Mouse (Mus musculus): ENCODE data around the gene Akna. TPM values are rescaled to one million over a fixed set of nuclear protein-coding genes. Genes with fewer than 3 reads are reported as not detected.
A peak's percentile ranks its signal among the peaks of the same experiment; 100 is the strongest.
"Not testable (repeated sequence)": the region's sequence is repeated elsewhere in the genome, so short reads cannot be mapped to it uniquely, and the experiment has no call there.

The Akna gene
- polyA plus RNA-seq, 1 experiment from 2014 or later, result 2.9 TPM

- no peak for DNase-seq (ENCODE audit: low spot score)
Measured at GRCm38 (mm10) chr4:63333403-63333802, 69.8 kb downstream of the Akna start.

GRCm38 (mm10) chr4:63323275-63323815 is 79.8 kb downstream of the Akna start:
- H3K4me2 ChIP-seq (ENCODE audit: low read length), result no peak overlapping the region
- WGBS, result 89% methylated on average over 8 of the region's 8 CpGs
- H3K9ac ChIP-seq (ENCODE audit: low read depth, low read length), result no peak overlapping the region
- ATAC-seq (replicated peaks; ENCODE audit: low FRiP score, low read depth) (peak; percentile 73), DNase-seq (ENCODE audit: low spot score) (no peak)
- no peak overlapping the region for H3K4me3 ChIP-seq (replicated peaks; ENCODE audit: low read depth, low read length)
- H3K27me3 ChIP-seq (ENCODE audit: insufficient read depth, low read length), result no peaks in the 10 kb centered on the region
- H3K27ac ChIP-seq, result no peak overlapping the region
- no peak for TF ChIP-seq CTCF (IDR thresholded peaks at IDR 0.05; ENCODE audit: low read depth)
- H3K36me3 ChIP-seq (ENCODE audit: insufficient read depth, low read length), result peaks cover 21% of the 10 kb centered on the region; the same call in 1 of the 2 replicates
- no peaks in the 10 kb centered on the region for H3K4me1 ChIP-seq (replicated peaks; ENCODE audit: insufficient read depth, low read length)
- H3K9me3 ChIP-seq (replicated peaks; ENCODE audit: low read length), result no peaks in the 10 kb centered on the region

More at GRCm38 (mm10) chr4:63333403-63333802, 69.8 kb downstream of the Akna start:
- Histone ChIP-seq H3K4me1 (replicated peaks; ENCODE audit: insufficient read depth, low read length) (no peaks in the 10 kb centered on the region), H3K27me3 (ENCODE audit: insufficient read depth, low read length) (no peaks in the 10 kb centered on the region), H3K4me2 (ENCODE audit: low read length) (no peak overlapping the region), H3K9me3 (replicated peaks; ENCODE audit: low read length) (no peaks in the 10 kb centered on the region), H3K36me3 (ENCODE audit: insufficient read depth, low read length) (peaks cover 7% of the 10 kb centered on the region; the same call in 1 of the 2 replicates), H3K9ac (ENCODE audit: low read depth, low read length) (no peak overlapping the region), H3K4me3 (replicated peaks; ENCODE audit: low read depth, low read length) (no peak overlapping the region), H3K27ac (no peak overlapping the region)
- WGBS, result 96% methylated on average over 4 of the region's 4 CpGs
- no peak for ATAC-seq (replicated peaks; ENCODE audit: low FRiP score, low read depth)
- no peak for TF ChIP-seq CTCF (IDR thresholded peaks at IDR 0.05; ENCODE audit: low read depth)

- H3K4me3 ChIP-seq (replicated peaks; ENCODE audit: low read depth, low read length); H3K27me3 ChIP-seq (ENCODE audit: insufficient read depth, low read length); ATAC-seq (replicated peaks; ENCODE audit: low FRiP score, low read depth); H3K27ac ChIP-seq; H3K9ac ChIP-seq (ENCODE audit: low read depth, low read length); H3K9me3 ChIP-seq (replicated peaks; ENCODE audit: low read length); H3K4me2 ChIP-seq (ENCODE audit: low read length); H3K4me1 ChIP-seq (replicated peaks; ENCODE audit: insufficient read depth, low read length): not testable (repeated sequence)
- WGBS, result 31% methylated on average over 3 of the region's 3 CpGs
- DNase-seq (ENCODE audit: low spot score), result peak; percentile 80
- peaks cover 18% of the 10 kb centered on the region; the same call in 1 of the 2 replicates for H3K36me3 ChIP-seq (ENCODE audit: insufficient read depth, low read length)
- TF ChIP-seq CTCF (IDR thresholded peaks at IDR 0.05; ENCODE audit: low read depth), result peak; percentile 79
Measured at GRCm38 (mm10) chr4:63319566-63319965, 83.6 kb downstream of the Akna start.

Other genes with a start within 250 kb of the Akna start
- gene Ambp, start 248.6 kb downstream of the Akna start, polyA plus RNA-seq (2015; fragmentation: Nextera tagmentation; extraction: Ambion mirVana), result 2.3 and 2.5 TPM in 2 replicates
- 98.4 and 108 TPM in 2 replicates for gene Kif12, start 231.2 kb downstream of the Akna start, polyA plus RNA-seq (2015; fragmentation: Nextera tagmentation; extraction: Ambion mirVana)
- gene Col27a1, start 189.3 kb downstream of the Akna start, polyA plus RNA-seq (2015; fragmentation: Nextera tagmentation; extraction: Ambion mirVana), result 5.7 and 6.4 TPM in 2 replicates
- not detected in 2 replicates for gene Orm1, start 58.8 kb downstream of the Akna start, polyA plus RNA-seq (2015; fragmentation: Nextera tagmentation; extraction: Ambion mirVana)
- not detected in 2 replicates for gene Orm3, start 47.2 kb downstream of the Akna start, polyA plus RNA-seq (2015; fragmentation: Nextera tagmentation; extraction: Ambion mirVana)
- gene Orm2, start 40.9 kb downstream of the Akna start, polyA plus RNA-seq (2015; fragmentation: Nextera tagmentation; extraction: Ambion mirVana), result not detected in 2 replicates
- 3.4 TPM in 2 replicates for gene Whrn, start 92.6 kb upstream of the Akna start, polyA plus RNA-seq (2015; fragmentation: Nextera tagmentation; extraction: Ambion mirVana)
- 405 and 416 TPM in 2 replicates for gene Atp6v1g1, start 141.4 kb upstream of the Akna start, polyA plus RNA-seq (2015; fragmentation: Nextera tagmentation; extraction: Ambion mirVana)
- gene Tmem268, start 155.4 kb upstream of the Akna start, polyA plus RNA-seq (2015; fragmentation: Nextera tagmentation; extraction: Ambion mirVana), result 5.3 and 5.4 TPM in 2 replicates
- not detected in 2 replicates for gene Gm11213, start 201.9 kb upstream of the Akna start, polyA plus RNA-seq (2015; fragmentation: Nextera tagmentation; extraction: Ambion mirVana)
- not detected in 2 replicates for gene Tex48, start 219.1 kb upstream of the Akna start, polyA plus RNA-seq (2015; fragmentation: Nextera tagmentation; extraction: Ambion mirVana)